Mouse (Mus musculus) liver, embryonic 12.5 days (tissue): ENCODE results near the gene Gm8050. TPM values are rescaled to one million over a fixed set of nuclear protein-coding genes. Genes with fewer than 3 reads are reported as not detected.
"Not testable (repeated sequence)": the region's sequence is repeated elsewhere in the genome, so short reads cannot be mapped to it uniquely, and the experiment has no call there.

Experiments
- ATAC-seq: fragments of 200-750 bp; cut with Nextera tagmentation; 2 replicates; pipeline ENCODE4 v1.8.0; 2017; ENCODE audit warnings: moderate number of reproducible peaks, mild to moderate bottlenecking, moderate library complexity
- H3K27ac ChIP-seq: fragments of 300-500 bp; sonication (generic); 2 replicates; pipeline ENCODE4 v1.5.1; 2016; ENCODE audit warnings: mild to moderate bottlenecking
- H3K27me3 ChIP-seq: fragments of 300-500 bp; sonication (generic); replicated peaks from 2 replicates; pipeline ENCODE4 v1.6.1; 2016; ENCODE audit warnings: mild to moderate bottlenecking, moderate library complexity
- H3K36me3 ChIP-seq: fragments of 300-500 bp; sonication (generic); 2 replicates; pipeline ENCODE4 v1.6.1; 2016; ENCODE audit warnings: mild to moderate bottlenecking, moderate library complexity
- H3K4me1 ChIP-seq: fragments of 300-500 bp; sonication (generic); 2 replicates; pipeline ENCODE4 v1.6.1; 2016
- H3K4me2 ChIP-seq: fragments of 300-500 bp; sonication (generic); 2 replicates; pipeline ENCODE4 v1.6.1; 2016; ENCODE audit warnings: mild to moderate bottlenecking, moderate library complexity
- H3K4me3 ChIP-seq: fragments of 300-500 bp; sonication (generic); 2 replicates; pipeline ENCODE4 v1.5.1; 2016; ENCODE audit warnings: mild to moderate bottlenecking, moderate library complexity
- H3K9ac ChIP-seq: fragments of 300-500 bp; sonication (generic); 2 replicates; pipeline ENCODE4 v1.6.1; 2016; ENCODE audit warnings: mild to moderate bottlenecking, moderate library complexity
- H3K9me3 ChIP-seq: fragments of 300-500 bp; sonication (generic); replicated peaks from 2 replicates; pipeline ENCODE4 v1.6.1; 2016; ENCODE audit warnings: mild to moderate bottlenecking, moderate library complexity
- WGBS: fragments of 180-500 bp; shearing (Covaris S2); methylation state at CpG from one replicate; pipeline ENCODE4 v1.1.7; 2016; ENCODE audit not compliant: insufficient replicate concordance; 5-methylcytosine and 5-hydroxymethylcytosine counted together
- polyA plus RNA-seq: library from polyadenylated mRNA; unstranded; fragments of >200 nt; fragmentation: Nextera tagmentation; extraction: Ambion mirVana; gene quantifications from 2 replicates; pipeline ENCODE4 v1.2.1, GENCODE M21; 2016

Gene Gm8050
- polyA plus RNA-seq, result not detected in 2 replicates

DNA sequence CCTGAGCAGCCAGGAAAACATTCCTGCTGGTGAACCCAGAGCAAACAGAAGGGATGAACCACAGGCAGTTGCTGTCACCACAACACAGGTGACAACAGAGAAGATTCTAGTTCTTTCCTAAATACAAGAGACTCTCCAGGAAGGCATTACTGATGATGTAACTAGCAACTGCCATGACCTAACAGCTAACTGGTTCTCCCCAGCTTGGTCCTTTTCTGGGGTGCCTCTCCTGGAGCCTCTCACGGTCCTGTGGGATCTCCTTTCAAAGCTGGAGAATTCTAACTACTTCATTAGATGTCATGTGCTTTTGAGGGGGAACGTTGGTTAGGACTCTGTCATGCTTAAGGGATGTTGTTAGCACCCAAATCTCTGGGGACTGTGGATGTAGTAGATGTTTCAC, at the start of gene Gm8050:
Gene Gm8050, minus strand, starts transcription at position 101 of the 400 bp plus-strand sequence.
- not testable (repeated sequence) for H3K4me1 ChIP-seq, H3K27ac ChIP-seq, H3K4me2 ChIP-seq, H3K4me3 ChIP-seq, H3K9me3 ChIP-seq, H3K9ac ChIP-seq, ATAC-seq, H3K36me3 ChIP-seq, H3K27me3 ChIP-seq
- 57% methylated on average over 1 of the region's 2 CpGs for WGBS

DNA sequence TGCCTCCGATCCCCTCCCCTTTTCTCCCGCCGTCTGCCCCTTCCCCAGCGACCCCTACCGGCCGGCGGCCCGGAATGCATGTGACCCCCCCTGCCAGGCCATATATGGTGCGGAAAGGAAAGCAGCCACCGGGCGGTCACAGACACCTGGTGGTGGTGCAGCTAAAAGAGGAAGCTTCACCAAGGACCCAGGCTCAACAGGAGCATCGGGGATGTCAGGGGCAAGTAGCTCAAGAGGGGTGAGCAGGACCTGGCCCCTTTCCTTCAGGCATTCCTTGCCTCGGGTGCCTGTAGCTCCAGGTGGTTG, 37.1 kb upstream of the Gm8050 start:
- 2% methylated on average over 6 of the region's 13 CpGs for WGBS
- not testable (repeated sequence) for H3K36me3 ChIP-seq, H3K4me1 ChIP-seq, ATAC-seq, H3K27me3 ChIP-seq, H3K9ac ChIP-seq, H3K27ac ChIP-seq, H3K9me3 ChIP-seq
- peak overlapping the region; percentile 37; the same call in 1 of the 2 replicates for H3K4me3 ChIP-seq
- H3K4me2 ChIP-seq, result peak overlapping the region; percentile 55

DNA sequence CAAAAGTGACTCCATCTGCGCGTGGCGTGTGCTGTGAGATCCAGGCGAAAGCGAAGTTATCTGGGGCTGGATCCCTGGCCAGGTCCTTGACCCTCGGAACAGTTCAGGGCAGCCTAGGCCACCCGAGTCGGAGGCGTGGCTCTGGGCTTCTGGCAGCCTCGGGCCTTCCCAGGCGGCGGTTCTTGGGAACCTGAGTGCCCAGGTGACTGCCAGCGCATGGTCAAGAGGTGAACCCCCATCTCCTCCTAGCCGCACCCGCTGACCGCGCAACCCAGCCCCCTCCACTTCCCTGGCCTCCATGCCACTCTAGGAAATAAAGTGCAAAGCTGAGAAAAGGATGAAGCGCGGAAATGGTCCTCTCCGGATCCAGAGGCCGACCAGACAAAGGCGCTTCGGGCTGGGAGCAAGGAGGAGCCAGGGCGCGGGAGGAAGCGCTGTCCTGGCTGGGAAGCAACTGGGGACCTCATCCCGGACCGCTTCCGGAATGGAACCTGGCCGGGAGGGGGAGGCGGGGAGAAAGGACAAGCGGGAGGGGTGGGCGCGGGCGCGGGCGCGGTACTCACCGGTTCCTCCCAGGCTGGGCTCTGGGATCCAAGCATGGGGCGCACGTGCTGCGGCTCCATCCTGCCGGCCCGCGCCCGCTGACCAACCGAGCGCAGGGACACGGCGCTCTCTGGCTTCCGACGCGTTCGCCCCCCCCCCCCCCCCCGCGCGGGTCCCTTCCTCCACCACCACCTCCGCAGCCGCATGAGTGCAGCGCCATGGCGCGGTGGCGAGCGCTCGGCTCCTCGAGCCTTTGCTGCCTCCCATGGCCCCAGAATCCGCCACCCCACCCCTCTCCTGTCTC, 36.6 kb upstream of the Gm8050 start:
- H3K36me3 ChIP-seq, H3K27ac ChIP-seq, H3K9me3 ChIP-seq, H3K9ac ChIP-seq, H3K27me3 ChIP-seq, ATAC-seq, H3K4me1 ChIP-seq: not testable (repeated sequence)
- H3K4me3 ChIP-seq, result peak overlapping the region; percentile 37
- 2% methylated on average over 36 of the region's 67 CpGs for WGBS
- H3K4me2 ChIP-seq, result peak overlapping the region; percentile 55

DNA sequence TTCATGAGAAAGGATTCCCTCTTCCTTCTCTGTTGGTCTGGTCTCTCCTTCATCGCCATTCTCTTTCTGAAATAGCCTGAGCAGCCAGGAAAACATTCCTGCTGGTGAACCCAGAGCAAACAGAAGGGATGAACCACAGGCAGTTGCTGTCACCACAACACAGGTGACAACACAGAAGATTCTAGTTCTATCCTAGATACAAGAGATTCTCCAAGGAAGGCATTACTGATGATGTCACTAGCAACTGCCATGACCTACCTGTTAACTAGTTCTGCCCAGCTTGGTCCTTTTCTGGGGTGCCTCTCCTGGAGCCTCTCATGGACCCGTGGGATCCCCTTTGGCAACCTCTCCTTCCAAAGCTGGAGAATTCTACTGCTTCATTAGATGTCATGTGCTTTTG, 22.2 kb upstream of the Gm8050 start, which contains the start of gene Gm3636:
Gene Gm3636, minus strand, starts transcription at position 101 of the 400 bp plus-strand sequence.
- H3K27me3 ChIP-seq, H3K27ac ChIP-seq, H3K4me3 ChIP-seq, H3K36me3 ChIP-seq, ATAC-seq, H3K4me2 ChIP-seq, H3K9ac ChIP-seq, H3K9me3 ChIP-seq, H3K4me1 ChIP-seq: not testable (repeated sequence)
- no CpG with 5 or more reads among the region's 2 CpGs for WGBS

DNA sequence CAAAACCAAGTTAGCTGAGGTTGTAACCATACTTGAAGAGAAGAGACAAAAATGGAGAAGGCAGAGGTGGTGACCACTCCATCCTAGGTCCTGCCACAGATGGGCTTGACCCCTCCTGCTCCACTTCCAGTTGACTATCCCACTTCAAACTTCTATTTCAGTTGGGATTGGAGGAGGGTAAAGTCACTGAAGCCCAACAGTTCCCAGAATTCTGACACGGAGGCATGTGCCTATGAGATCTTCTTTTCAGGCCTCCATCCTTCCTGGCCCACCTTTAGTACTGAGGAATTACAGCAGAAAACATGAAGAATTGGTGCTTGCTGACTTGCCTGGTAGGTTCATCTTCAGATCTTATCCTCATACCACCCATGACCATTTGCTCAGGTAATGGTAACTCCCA, 36.0 kb downstream of the Gm8050 start, which contains the start of gene Gm10251:
Gene Gm10251, minus strand, starts transcription at position 101 of the 400 bp plus-strand sequence.
- H3K36me3 ChIP-seq, H3K4me3 ChIP-seq, H3K4me1 ChIP-seq, H3K9ac ChIP-seq, H3K27me3 ChIP-seq, ATAC-seq, H3K27ac ChIP-seq, H3K4me2 ChIP-seq, H3K9me3 ChIP-seq: not testable (repeated sequence)
- no CpG with 5 or more reads among the region's 1 CpGs for WGBS

Other genes starting within 250 kb of the Gm8050 start
- not detected in 2 replicates for gene Gm8356, start 183.0 kb downstream of the Gm8050 start, polyA plus RNA-seq
- gene Gm3629, start 129.6 kb downstream of the Gm8050 start, polyA plus RNA-seq, result not detected in 2 replicates
- gene Gm3460, start 97.8 kb downstream of the Gm8050 start, polyA plus RNA-seq, result not detected in 2 replicates
- gene Gm10251, start 36.1 kb downstream of the Gm8050 start, polyA plus RNA-seq, result not detected in 2 replicates
- 0.38 and 0.56 TPM in 2 replicates for gene Gm3636, start 22.1 kb upstream of the Gm8050 start, polyA plus RNA-seq
- not detected in 2 replicates for gene Gm8362, start 54.2 kb upstream of the Gm8050 start, polyA plus RNA-seq
- gene Gm3642, start 120.1 kb upstream of the Gm8050 start, polyA plus RNA-seq, result not detected in 2 replicates
- gene Gm3667, start 169.7 kb upstream of the Gm8050 start, polyA plus RNA-seq, result 0.07 and 0.10 TPM in 2 replicates